Mouse (Mus musculus) forebrain, embryonic 14.5 days (tissue): Measurements from ENCODE around the gene Stat2. TPM values are rescaled to one million over a fixed set of nuclear protein-coding genes. Genes with fewer than 3 reads are reported as not detected.
A peak's percentile ranks its signal among the peaks of the same experiment; 100 is the strongest.

Experiments
- ATAC-seq: fragments of 200-750 bp; cut with Nextera tagmentation; 2 replicates; pipeline ENCODE4 v1.8.0; 2017; ENCODE audit warnings: mild to moderate bottlenecking, moderate library complexity
- DNase-seq: peaks from one replicate; pipeline ENCODE4 v3.0.0-alpha.2; 2015; ENCODE audit warnings: low spot score
- H3K27ac ChIP-seq: fragments of 300-500 bp; sonication (generic); 2 replicates; pipeline ENCODE4 v1.5.1; 2014; ENCODE audit warnings: low read depth, mild to moderate bottlenecking, control low read depth, low read length, moderate library complexity
- H3K27me3 ChIP-seq: fragments of 300-500 bp; sonication (generic); replicated peaks from 2 replicates; pipeline ENCODE4 v1.6.1; 2014; ENCODE audit warnings: low read length, control low read depth, mixed read lengths; ENCODE audit not compliant: control insufficient read depth, insufficient read depth
- H3K36me3 ChIP-seq: fragments of 300-500 bp; sonication (generic); 2 replicates; pipeline ENCODE4 v1.6.1; 2014; ENCODE audit warnings: low read length, control low read depth; ENCODE audit not compliant: control insufficient read depth, insufficient read depth
- H3K4me1 ChIP-seq: fragments of 300-500 bp; sonication (generic); 2 replicates; pipeline ENCODE4 v1.6.1; 2014; ENCODE audit warnings: antibody characterized with exemption, low read length, control low read depth; ENCODE audit not compliant: control insufficient read depth, insufficient read depth
- H3K4me2 ChIP-seq: fragments of 300-500 bp; sonication (generic); 2 replicates; pipeline ENCODE4 v1.6.1; 2014; ENCODE audit warnings: mild to moderate bottlenecking, control low read depth, low read length
- H3K4me3 ChIP-seq: fragments of 300-500 bp; sonication (generic); 2 replicates; pipeline ENCODE4 v1.5.1; 2014; ENCODE audit warnings: low read depth, low read length, control low read depth
- H3K9ac ChIP-seq: fragments of 300-500 bp; sonication (generic); 2 replicates; pipeline ENCODE4 v1.6.1; 2014; ENCODE audit warnings: mild to moderate bottlenecking, low read length, control low read depth, moderate library complexity
- H3K9me3 ChIP-seq: fragments of 300-500 bp; sonication (generic); replicated peaks from 2 replicates; pipeline ENCODE4 v1.6.1; 2016; ENCODE audit warnings: low read length, control low read depth, mixed read lengths; ENCODE audit not compliant: control insufficient read depth
- WGBS: fragments of 180-500 bp; shearing (Covaris S2); extraction: QIAGEN DNeasy Blood & Tissue Kit; methylation state at CpG from one replicate; pipeline ENCODE4 v1.1.7; 2014; 5-methylcytosine and 5-hydroxymethylcytosine counted together
- polyA plus RNA-seq: library from polyadenylated mRNA; unstranded; fragments of >200 nt; fragmentation: Nextera tagmentation; extraction: Ambion mirVana; gene quantifications from 2 replicates; pipeline ENCODE4 v1.2.1, GENCODE M21; 2014

The Stat2 gene
- polyA plus RNA-seq, 1 experiment from 2014 or later = 11.6 TPM

DNA sequence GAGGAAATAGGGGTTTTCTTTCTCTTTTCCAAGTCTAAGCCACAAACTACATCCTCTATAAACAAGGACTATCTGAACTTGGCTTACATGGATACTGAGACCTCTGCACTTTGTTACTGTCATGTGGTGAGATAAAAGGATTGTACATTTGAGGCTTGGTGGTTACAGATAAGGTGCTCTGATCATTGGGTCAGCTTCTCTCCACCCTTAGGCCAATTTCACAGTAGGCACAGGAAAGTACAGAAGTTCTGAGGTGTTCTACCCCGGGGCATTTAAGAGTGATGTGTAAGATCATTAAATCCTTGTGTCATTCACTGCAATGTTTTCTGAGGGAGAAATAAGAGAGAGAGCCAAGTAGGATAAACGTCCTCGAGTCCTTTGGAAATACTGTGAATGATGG is 66.2 kb downstream of the Stat2 start:
- Histone ChIP-seq H3K27me3 (no peaks in the 10 kb centered on the region), H3K27ac (no peak overlapping the region)
- DNase-seq = no peak

DNA sequence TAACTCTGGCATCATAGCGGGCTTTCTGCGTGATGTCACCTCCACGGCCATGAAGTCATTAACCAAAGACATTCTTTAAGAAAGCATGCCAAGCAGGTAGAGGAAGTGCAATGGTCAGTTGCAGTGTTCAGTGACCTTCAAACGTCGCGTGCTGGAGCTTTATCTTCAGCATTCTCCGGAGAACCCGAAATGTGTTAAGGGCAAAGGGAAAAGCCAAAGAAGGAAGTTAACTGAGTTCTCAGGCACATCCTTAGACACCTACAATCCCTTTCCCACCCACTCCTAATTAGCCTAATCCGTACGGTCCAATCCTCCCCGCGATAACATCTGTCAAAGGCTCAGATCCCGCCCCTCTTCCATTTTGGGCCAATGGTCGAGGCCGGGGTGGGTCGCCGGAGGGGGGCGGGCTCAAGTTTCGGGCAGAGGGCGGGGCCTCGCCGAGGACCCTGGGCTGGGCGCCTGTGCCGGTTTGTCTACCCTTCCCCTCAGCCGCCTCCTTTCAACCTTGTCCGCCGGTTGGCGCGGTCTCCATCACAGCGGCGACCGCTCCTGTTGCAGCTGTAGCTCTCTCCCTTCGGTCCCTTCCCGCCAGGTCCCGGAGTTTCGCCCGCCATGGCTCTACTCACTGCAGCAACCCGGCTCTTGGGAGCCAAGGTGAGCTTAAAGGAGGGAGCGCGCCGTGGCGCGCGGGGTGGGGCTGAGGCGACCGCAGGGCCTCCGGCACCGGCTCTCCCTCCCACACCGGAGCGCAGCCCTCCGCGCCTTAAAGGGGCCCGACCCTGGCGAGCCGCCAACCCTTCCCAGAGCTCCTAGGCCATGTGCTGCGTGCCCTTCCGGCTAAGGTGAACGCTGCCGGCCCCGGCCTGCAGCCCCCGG is 67.2 kb downstream of the Stat2 start, which contains the start of gene Cs:
Gene Cs (plus strand): TSS at position 429 of the 876 bp plus-strand sequence.
- DNase-seq = peak; percentile 99
- peak; percentile 98 for ATAC-seq
- WGBS = under 1% methylated on average over 60 of the region's 61 CpGs
- Histone ChIP-seq H3K27ac (peak within 1 kb of the TSS; percentile 84), H3K4me3 (peak within 1 kb of the TSS; percentile 61), H3K4me1 (peaks cover 10% of the 10 kb centered on the region), H3K9ac (peak within 1 kb of the TSS; percentile 91), H3K36me3 (peaks cover 5% of the 10 kb centered on the region), H3K9me3 (no peaks in the 10 kb centered on the region), H3K4me2 (peak within 1 kb of the TSS; percentile 84), H3K27me3 (no peaks in the 10 kb centered on the region)

More for the DNA sequence above, 66.2 kb downstream of the Stat2 start:
- Histone ChIP-seq H3K4me1 (peaks cover 10% of the 10 kb centered on the region), H3K36me3 (peaks cover 5% of the 10 kb centered on the region), H3K4me3 (peak overlapping the region; percentile 61; the same call in 1 of the 2 replicates), H3K9ac (no peak overlapping the region), H3K4me2 (peak overlapping the region; percentile 84; the same call in 1 of the 2 replicates), H3K9me3 (no peaks in the 10 kb centered on the region)
- 92% methylated on average over 3 of the region's 3 CpGs for WGBS
- ATAC-seq = no peak

DNA sequence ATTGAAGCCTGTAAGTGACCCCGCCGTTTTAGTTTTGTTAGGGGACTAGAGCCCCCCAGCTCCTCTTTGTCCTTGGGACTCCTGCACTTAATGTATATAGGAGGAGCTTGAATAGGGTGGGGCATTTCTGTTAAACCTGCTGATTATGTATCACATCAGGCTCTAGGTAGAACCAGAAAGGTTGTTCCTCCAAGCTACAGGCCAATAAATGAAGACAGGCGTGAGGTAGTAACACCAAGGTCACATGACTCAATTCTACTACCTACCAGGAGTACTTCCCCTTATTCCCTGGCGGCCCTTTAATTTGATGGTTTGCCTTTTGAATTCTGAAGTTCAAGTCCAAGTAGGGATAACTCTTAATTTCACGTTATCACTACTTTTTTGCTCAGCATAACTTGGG is 68.1 kb downstream of the Stat2 start:
- peak overlapping the region; percentile 84 for H3K4me2 ChIP-seq
- peaks cover 5% of the 10 kb centered on the region for H3K36me3 ChIP-seq
- H3K9ac ChIP-seq = peak overlapping the region; percentile 91
- H3K27me3 ChIP-seq = no peaks in the 10 kb centered on the region
- peaks cover 10% of the 10 kb centered on the region for H3K4me1 ChIP-seq
- no peak for DNase-seq
- WGBS = 27% methylated on average over 5 of the region's 5 CpGs
- H3K9me3 ChIP-seq = no peaks in the 10 kb centered on the region
- no peak overlapping the region; the same call in 1 of the 2 replicates for H3K27ac ChIP-seq
- H3K4me3 ChIP-seq = peak overlapping the region; percentile 61
- no peak for ATAC-seq

DNA sequence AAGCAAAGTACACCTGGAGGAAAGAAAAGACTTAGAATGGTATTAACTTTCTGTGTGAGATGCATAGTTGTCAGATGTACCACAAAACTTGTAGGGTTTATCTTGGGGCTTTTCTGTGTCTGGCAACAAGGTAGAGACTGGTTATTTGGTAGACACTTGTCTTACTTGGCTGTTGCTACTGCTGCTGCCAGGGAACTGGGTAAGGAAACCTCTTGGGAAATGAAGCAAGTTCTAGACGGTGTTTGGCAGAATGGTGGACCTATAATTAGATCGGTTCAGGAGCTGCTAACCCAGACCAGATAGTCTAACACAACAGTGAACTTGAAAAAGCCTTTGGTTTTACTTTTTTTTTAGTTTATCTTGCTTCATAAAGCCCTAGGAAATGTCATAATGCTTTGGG is 68.6 kb downstream of the Stat2 start:
- no peaks in the 10 kb centered on the region for H3K9me3 ChIP-seq
- H3K4me3 ChIP-seq = no peak overlapping the region
- H3K36me3 ChIP-seq = peaks cover 5% of the 10 kb centered on the region
- no peaks in the 10 kb centered on the region for H3K27me3 ChIP-seq
- H3K4me1 ChIP-seq = peaks cover 10% of the 10 kb centered on the region
- DNase-seq (no peak), ATAC-seq (no peak)
- H3K9ac ChIP-seq = no peak overlapping the region
- H3K4me2 ChIP-seq = peak overlapping the region; percentile 84
- 84% methylated on average over 2 of the region's 2 CpGs for WGBS
- H3K27ac ChIP-seq = no peak overlapping the region

DNA sequence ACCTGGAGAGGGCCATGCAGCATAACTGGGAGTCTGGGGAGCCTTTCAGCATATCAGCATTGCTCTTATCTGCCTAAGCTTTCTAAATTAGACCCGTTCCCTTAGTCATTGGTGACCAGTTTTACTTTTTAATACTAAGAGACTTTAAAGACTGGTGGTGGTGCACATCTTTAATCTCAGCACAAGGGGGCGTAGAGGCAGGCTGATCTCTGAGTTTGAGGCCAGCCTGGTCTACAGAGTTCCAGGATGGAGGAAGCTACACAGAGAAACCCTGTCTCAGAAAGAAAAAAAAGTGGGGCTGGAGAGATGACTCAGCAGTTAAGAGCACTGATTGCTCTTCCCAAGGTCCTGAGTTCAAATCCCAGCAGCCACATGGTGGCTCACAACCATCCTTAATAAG is 69.9 kb downstream of the Stat2 start:
- WGBS = 81% methylated on average over 2 of the region's 2 CpGs
- H3K36me3 ChIP-seq = peaks cover 5% of the 10 kb centered on the region
- ATAC-seq = no peak

More for the DNA sequence above, 69.9 kb downstream of the Stat2 start:
- H3K27ac ChIP-seq = no peak overlapping the region
- H3K4me3 ChIP-seq = no peak overlapping the region
- no peaks in the 10 kb centered on the region for H3K27me3 ChIP-seq
- no peak overlapping the region for H3K4me2 ChIP-seq
- DNase-seq = no peak
- no peak overlapping the region for H3K9ac ChIP-seq
- peaks cover 13% of the 10 kb centered on the region for H3K4me1 ChIP-seq
- no peaks in the 10 kb centered on the region for H3K9me3 ChIP-seq

Other genes with a start within 250 kb of the Stat2 start
- gene Naca, start 235.0 kb upstream of the Stat2 start, polyA plus RNA-seq = 731 and 771 TPM in 2 replicates
- gene Ptges3, start 211.6 kb upstream of the Stat2 start, polyA plus RNA-seq = 426 and 447 TPM in 2 replicates
- gene Atp5b, start 187.3 kb upstream of the Stat2 start, polyA plus RNA-seq = 2,318 and 2,350 TPM in 2 replicates
- 13.6 and 16.7 TPM in 2 replicates for gene Baz2a, start 179.0 kb upstream of the Stat2 start, polyA plus RNA-seq
- gene Rbms2, start 90.3 kb upstream of the Stat2 start, polyA plus RNA-seq = 7.4 and 9.6 TPM in 2 replicates
- 0.32 and 0.95 TPM in 2 replicates for gene Gls2, start 76.1 kb upstream of the Stat2 start, polyA plus RNA-seq
- gene Spryd4, start 58.8 kb upstream of the Stat2 start, polyA plus RNA-seq = 22.8 and 23.8 TPM in 2 replicates
- 0.19 and 0.22 TPM in 2 replicates for gene Mip, start 44.7 kb upstream of the Stat2 start, polyA plus RNA-seq
- gene Timeless, start 38.5 kb upstream of the Stat2 start, polyA plus RNA-seq = 27.2 and 28.3 TPM in 2 replicates
- gene Apon, start 16.5 kb upstream of the Stat2 start, polyA plus RNA-seq = 0.30 TPM in 1 of 2 replicates, not detected in the other
- not detected in 2 replicates for gene Apof, start 1.9 kb upstream of the Stat2 start, polyA plus RNA-seq
- not detected in 2 replicates for gene Il23a, start 28.2 kb downstream of the Stat2 start, polyA plus RNA-seq
- 21.4 and 23.2 TPM in 2 replicates for gene Pan2, start 32.8 kb downstream of the Stat2 start, polyA plus RNA-seq
- gene Cnpy2, start 51.9 kb downstream of the Stat2 start, polyA plus RNA-seq = 231 and 256 TPM in 2 replicates
- 234 and 243 TPM in 2 replicates for gene Cs, start 67.2 kb downstream of the Stat2 start, polyA plus RNA-seq
- gene Coq10a, start 98.4 kb downstream of the Stat2 start, polyA plus RNA-seq = 22.8 and 26.9 TPM in 2 replicates
- 6.8 and 10.3 TPM in 2 replicates for gene Ankrd52, start 106.6 kb downstream of the Stat2 start, polyA plus RNA-seq
- gene Slc39a5, start 130.7 kb downstream of the Stat2 start, polyA plus RNA-seq = not detected in 2 replicates
- 147 and 180 TPM in 2 replicates for gene Nabp2, start 140.9 kb downstream of the Stat2 start, polyA plus RNA-seq
- 94.2 and 107 TPM in 2 replicates for gene Rnf41, start 141.1 kb downstream of the Stat2 start, polyA plus RNA-seq
- 178 and 201 TPM in 2 replicates for gene Smarcc2, start 188.7 kb downstream of the Stat2 start, polyA plus RNA-seq
- gene Myl6, start 223.6 kb downstream of the Stat2 start, polyA plus RNA-seq = 732 and 818 TPM in 2 replicates
- gene Myl6b, start 228.1 kb downstream of the Stat2 start, polyA plus RNA-seq = 4.6 and 5.8 TPM in 2 replicates